Mouse (Mus musculus) CH12.LX (cell line): ENCODE measurements at regions not wholly inside any gene's neighbourhood (a gene's known extent, or its start where the extent isn't known, plus 50 kb on each side); places are given as distances from the start of the nearest gene placed in this dataset.
A peak's percentile ranks its signal among the peaks of the same experiment; 100 is the strongest.

Source experiments
- DNase-seq: peaks from one replicate; pipeline ENCODE4 v3.0.0-alpha.2; 2013; ENCODE audit errors: extremely low read depth
- H3K27ac ChIP-seq: 2 replicates; pipeline ENCODE4 v1.5.1; 2012; ENCODE audit warnings: low read depth, mild to moderate bottlenecking, control low read depth, moderate library complexity; ENCODE audit not compliant: insufficient read depth
- H3K27me3 ChIP-seq: replicated peaks from 2 replicates; pipeline ENCODE3; 2012; ENCODE audit warnings: inconsistent platforms
- H3K36me3 ChIP-seq, 2 experiments: replicated peaks in 1 of 2; 2 replicates each; pipeline versions ENCODE3 to v1.6.1; 2012; ENCODE audit warnings: inconsistent platforms in 1 of 2, low read length in 1 of 2, mild to moderate bottlenecking in 1 of 2, mixed read lengths in 1 of 2, moderate library complexity in 1 of 2; ENCODE audit not compliant: control insufficient read depth in 1 of 2, insufficient read depth in 1 of 2
- H3K4me1 ChIP-seq, 2 experiments: 2 replicates each; pipeline ENCODE4 v1.6.1; 2012; ENCODE audit warnings: inconsistent platforms in 1 of 2, moderate library complexity in 1 of 2; ENCODE audit not compliant: insufficient read depth in 2 of 2, control insufficient read depth in 1 of 2
- H3K4me2 ChIP-seq: 2 replicates; pipeline ENCODE4 v1.6.1; 2012; ENCODE audit warnings: low read depth, mild to moderate bottlenecking, control low read depth; ENCODE audit not compliant: poor library complexity, insufficient read depth, severe bottlenecking
- H3K4me3 ChIP-seq, 3 experiments: fragments of 150-350 bp in 1 of 3; sonication (generic) in 1 of 3; replicated peaks in 1 of 3; 2 replicates each; pipeline versions ENCODE3 to v1.5.1; 2011 to 2012; ENCODE audit warnings: low read depth in 2 of 3, low read length in 2 of 3, mild to moderate bottlenecking in 2 of 3, moderate library complexity in 2 of 3, control low read depth in 1 of 3, improper control_type of control experiment in 1 of 3, inconsistent platforms in 1 of 3, mixed read lengths in 1 of 3; ENCODE audit not compliant: poor library complexity in 1 of 3
- H3K79me2 ChIP-seq: replicated peaks from 2 replicates; pipeline ENCODE4 v1.6.1; 2012; ENCODE audit warnings: mild to moderate bottlenecking, moderate library complexity; ENCODE audit not compliant: control insufficient read depth, poor library complexity, insufficient read depth, severe bottlenecking; ENCODE audit errors: extremely low read depth
- H3K9ac ChIP-seq: 2 replicates; pipeline ENCODE4 v1.6.1; 2012; ENCODE audit warnings: low read depth, mild to moderate bottlenecking, control low read depth, moderate library complexity; ENCODE audit not compliant: insufficient read depth
- H3K9me3 ChIP-seq: replicated peaks from 2 replicates; pipeline ENCODE3; 2012; ENCODE audit warnings: low read length, inconsistent platforms, mixed read lengths
- BHLHE40 ChIP-seq: IDR thresholded peaks from 2 replicates; pipeline ENCODE4 v1.6.1; 2011; ENCODE audit warnings: mild to moderate bottlenecking, low read depth, low read length, improper control_type of control experiment
- CHD2 ChIP-seq: IDR thresholded peaks from 2 replicates; pipeline ENCODE4 v1.6.1; 2011; ENCODE audit warnings: low read length, improper control_type of control experiment
- ETS1 ChIP-seq: conservative IDR thresholded peaks from 2 replicates; pipeline ENCODE4 v1.6.1; 2012; ENCODE audit warnings: low read depth, mild to moderate bottlenecking, inconsistent platforms, low read length, improper control_type of control experiment, moderate library complexity
- HCFC1 ChIP-seq: IDR thresholded peaks from 2 replicates; pipeline ENCODE4 v1.6.1; 2012; ENCODE audit warnings: low read depth, mild to moderate bottlenecking, inconsistent platforms, low read length, improper control_type of control experiment
- JUN ChIP-seq: IDR thresholded peaks from 2 replicates; pipeline ENCODE4 v1.6.1; 2011; ENCODE audit warnings: low read depth, mild to moderate bottlenecking, low read length, improper control_type of control experiment, moderate library complexity; ENCODE audit not compliant: insufficient read depth
- JUND ChIP-seq: conservative IDR thresholded peaks from 2 replicates; pipeline ENCODE4 v1.6.1; 2011; ENCODE audit warnings: low read depth, low read length, improper control_type of control experiment
- MAFK ChIP-seq: IDR thresholded peaks from 2 replicates; pipeline ENCODE4 v1.6.1; 2011; ENCODE audit warnings: low read length, improper control_type of control experiment; ENCODE audit not compliant: insufficient replicate concordance
- MAX ChIP-seq: IDR thresholded peaks from 2 replicates; pipeline ENCODE4 v1.6.1; 2011; ENCODE audit warnings: low read length, improper control_type of control experiment
- MEF2A ChIP-seq: IDR thresholded peaks from 2 replicates; pipeline ENCODE4 v1.6.1; 2014; ENCODE audit warnings: low read depth, mild to moderate bottlenecking, inconsistent platforms, low read length, improper control_type of control experiment, borderline replicate concordance
- NELFE ChIP-seq: IDR thresholded peaks from 2 replicates; pipeline ENCODE4 v1.6.1; 2011; ENCODE audit warnings: low read depth, low read length, improper control_type of control experiment
- POLR2A ChIP-seq: IDR thresholded peaks from 2 replicates; pipeline ENCODE4 v1.6.1; 2011; ENCODE audit warnings: low read depth, mild to moderate bottlenecking, improper control_type of control experiment, low read length
- POLR2AphosphoS2 ChIP-seq: IDR thresholded peaks from 2 replicates; pipeline ENCODE4 v1.6.1; 2011; ENCODE audit warnings: low read depth, low read length, improper control_type of control experiment
- TCF12 ChIP-seq: IDR thresholded peaks from 2 replicates; pipeline ENCODE4 v1.6.1; 2014; ENCODE audit warnings: low read depth, mild to moderate bottlenecking, inconsistent platforms, low read length, improper control_type of control experiment
- UBTF ChIP-seq: IDR thresholded peaks from 2 replicates; pipeline ENCODE4 v1.6.1; 2012; ENCODE audit warnings: low read depth, mild to moderate bottlenecking, inconsistent platforms, low read length, improper control_type of control experiment, moderate library complexity
- ZMIZ1 ChIP-seq: IDR thresholded peaks from 2 replicates; pipeline ENCODE4 v1.6.1; 2012; ENCODE audit warnings: low read depth, mild to moderate bottlenecking, inconsistent platforms, low read length, improper control_type of control experiment
- ZNF384 ChIP-seq: IDR thresholded peaks from 2 replicates; pipeline ENCODE4 v1.6.1; 2012; ENCODE audit warnings: low read depth, low read length, improper control_type of control experiment, inconsistent platforms
- dilution Hi-C: fragments of 300-500 bp; cut with MboI; formaldehyde crosslinking; loops from 2 replicates; pipeline ENCODE4 v1.14.3; 2020; ENCODE audit warnings: low sequenced_read_pairs; ENCODE audit not compliant: extremely low pct_unique_long_range_greater_than_20kb, extremely low pct_ligation_motif_present
- in situ Hi-C: fragments of 300-500 bp; cut with MboI; formaldehyde crosslinking; loops from 3 replicates; pipeline ENCODE4 v1.14.3; 2019; ENCODE audit warnings: low sequenced_read_pairs, low pct_ligation_motif_present, low pct_unique_long_range_greater_than_20kb, mixed read lengths

DNA sequence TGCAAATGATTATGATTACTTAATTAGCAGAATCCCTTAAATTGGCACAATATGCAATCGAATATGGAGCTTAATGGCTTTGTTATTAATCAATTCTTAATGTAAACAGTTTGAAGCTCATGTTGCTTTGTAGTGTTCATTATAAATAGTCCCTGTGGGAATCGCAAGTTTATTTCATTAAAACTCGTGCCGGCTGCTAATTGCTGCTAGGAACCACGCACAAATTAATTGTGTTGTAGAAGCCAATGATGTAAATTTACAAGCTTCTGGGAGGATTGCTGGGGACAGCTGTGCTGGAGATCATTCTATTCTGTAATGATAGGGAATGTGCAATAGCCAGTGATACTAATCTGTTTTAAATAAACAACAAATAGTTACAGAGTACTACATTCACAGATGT, 349.7 kb downstream of the Col11a1 start:
- H3K27me3 ChIP-seq: no peaks in the 10 kb centered on the region
- H3K79me2 ChIP-seq: no peaks in the 10 kb centered on the region
- H3K36me3 ChIP-seq: no peaks in the 10 kb centered on the region
- no peak overlapping the region for H3K27ac ChIP-seq
- DNase-seq: no peak
- no peaks in the 10 kb centered on the region for H3K4me1 ChIP-seq
- no peak overlapping the region for H3K9ac ChIP-seq
- H3K4me3 ChIP-seq: no peak overlapping the region
- TF ChIP-seq NELFE (no peak), JUN (no peak), BHLHE40 (no peak), POLR2A (no peak), ETS1 (no peak), MAX (no peak), MEF2A (no peak), TCF12 (no peak), HCFC1 (no peak), ZMIZ1 (no peak), ZNF384 (no peak), JUND (no peak), POLR2AphosphoS2 (no peak), UBTF (no peak)
- peaks cover 16% of the 10 kb centered on the region for H3K9me3 ChIP-seq
- in situ Hi-C loops: no loop called here
- H3K4me2 ChIP-seq: no peak overlapping the region
- dilution Hi-C loops: no loop called here

DNA sequence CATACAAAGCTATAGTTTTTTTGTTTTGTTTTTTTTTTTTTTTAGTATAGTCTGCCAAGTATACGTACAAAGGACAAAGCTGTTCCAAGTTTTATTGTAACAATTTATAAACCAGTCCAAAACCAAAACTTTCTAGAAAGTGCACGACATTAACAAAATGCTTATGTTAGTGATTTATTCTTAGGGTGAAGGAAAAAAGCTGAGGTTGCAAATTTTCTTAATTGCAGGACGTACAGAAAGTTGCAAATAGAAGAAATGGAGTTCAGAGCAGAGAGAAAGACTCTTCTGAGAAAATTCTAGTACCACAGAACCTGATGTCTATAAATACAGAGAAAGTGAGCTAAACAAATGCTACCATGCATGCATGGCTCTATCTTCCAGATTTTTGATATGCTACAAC, 373.1 kb downstream of the Col11a1 start:
- H3K4me3 ChIP-seq: no peak overlapping the region
- no peaks in the 10 kb centered on the region for H3K36me3 ChIP-seq
- no peaks in the 10 kb centered on the region for H3K4me1 ChIP-seq
- H3K27me3 ChIP-seq: no peaks in the 10 kb centered on the region
- no peak for DNase-seq
- H3K4me2 ChIP-seq: no peak overlapping the region
- in situ Hi-C loops (no loop called here), dilution Hi-C loops (no loop called here)
- TF ChIP-seq MAFK (peak; percentile 62), CHD2 (no peak)
- H3K9me3 ChIP-seq: peaks cover 6% of the 10 kb centered on the region
- H3K9ac ChIP-seq: no peak overlapping the region
- no peaks in the 10 kb centered on the region for H3K79me2 ChIP-seq
- no peak overlapping the region for H3K27ac ChIP-seq
